Mouse (Mus musculus) cerebellum, adult 2 months (tissue): ENCODE results near the gene Sspn. TPM values are rescaled to one million over a fixed set of nuclear protein-coding genes. Genes with fewer than 3 reads are reported as not detected.

Experiments
- DNase-seq, 2 experiments: peaks; one replicate each; pipeline ENCODE4 v3.0.0; 2021
- H3K27ac ChIP-seq: fragments of 200-500 bp; 2 replicates; pipeline ENCODE4 v1.5.1; 2012; ENCODE audit warnings: low read length, control low read depth, inconsistent platforms; ENCODE audit not compliant: insufficient read depth
- H3K27me3 ChIP-seq: fragments of 200-500 bp; 2 replicates; pipeline ENCODE4 v1.6.1; 2012; ENCODE audit warnings: inconsistent platforms, mild to moderate bottlenecking, low read length, moderate library complexity; ENCODE audit not compliant: control insufficient read depth, insufficient read depth
- H3K4me1 ChIP-seq: fragments of 200-500 bp; 2 replicates; pipeline ENCODE4 v1.6.1; 2011; ENCODE audit warnings: low read length; ENCODE audit not compliant: control insufficient read depth, insufficient read depth
- H3K4me3 ChIP-seq: fragments of 200-500 bp; replicated peaks from 2 replicates; pipeline ENCODE3; 2011; ENCODE audit warnings: mild to moderate bottlenecking, low read depth, low read length, control low read depth; ENCODE audit not compliant: insufficient read depth
- CTCF ChIP-seq: fragments of 200-500 bp; IDR thresholded peaks from 2 replicates; pipeline ENCODE4 v1.5.1; 2011; ENCODE audit warnings: low read depth, mild to moderate bottlenecking, control low read depth, low read length, moderate library complexity, borderline replicate concordance; ENCODE audit not compliant: insufficient read depth
- POLR2A ChIP-seq: fragments of 200-500 bp; IDR thresholded peaks from 2 replicates; pipeline ENCODE4 v1.6.1; 2011; ENCODE audit warnings: low read length, control low read depth, borderline replicate concordance; ENCODE audit not compliant: insufficient read depth
- WGBS: fragments of 180-500 bp; shearing (Covaris S2); methylation state at CpG from one replicate; pipeline ENCODE4 v1.1.7; 2018; 5-methylcytosine and 5-hydroxymethylcytosine counted together
- polyA plus RNA-seq: library from polyadenylated mRNA; depleted of rRNA; stranded (reverse); fragments of >200 nt; gene quantifications from 2 replicates; pipeline ENCODE4 v1.2.3, GENCODE M21; 2012; rRNA removed

Gene Sspn
- polyA plus RNA-seq, 1 experiment: 7.1 TPM

DNA sequence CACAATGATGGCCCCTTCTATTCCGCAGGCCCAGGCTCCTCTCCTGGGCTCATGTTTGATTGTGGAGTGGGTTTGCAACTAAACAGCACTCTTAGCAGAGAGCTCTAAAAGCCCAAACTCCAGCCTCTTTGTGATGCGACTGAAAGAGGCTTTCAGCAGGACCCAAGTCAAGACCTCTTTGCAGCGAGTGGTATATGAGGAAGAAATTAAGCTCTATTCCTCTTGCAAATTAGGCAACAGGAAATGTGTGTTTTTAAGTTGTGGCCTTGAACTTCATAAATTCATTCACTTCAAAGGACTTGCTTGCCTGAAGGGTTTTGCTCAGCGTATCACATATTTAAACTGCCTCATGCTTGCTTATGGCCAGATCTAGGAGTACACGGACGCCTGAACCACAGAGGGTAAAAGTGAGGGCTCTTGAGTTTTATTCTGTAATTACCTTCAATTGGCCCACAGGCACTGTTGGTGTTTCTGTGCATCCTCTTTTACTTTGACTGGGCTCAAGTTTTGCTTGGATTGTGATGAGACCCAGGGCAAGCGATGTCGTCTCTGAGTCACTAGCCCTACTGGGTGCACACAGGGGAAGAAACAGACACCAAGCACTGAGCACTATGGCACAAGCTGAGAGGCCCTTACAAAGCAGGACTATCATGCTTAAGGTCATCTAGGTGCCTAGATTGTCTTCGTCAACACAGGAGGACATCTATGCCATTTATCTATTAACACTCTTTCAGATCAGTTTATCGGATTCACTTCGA lies 73.9 kb downstream of the Sspn start:
- no peak for TF ChIP-seq POLR2A
- no peak for TF ChIP-seq CTCF
- DNase-seq: no peak
- 96% methylated on average over 11 of the region's 11 CpGs for WGBS
- Histone ChIP-seq H3K27ac (no peak overlapping the region), H3K4me1 (peaks cover 23% of the 10 kb centered on the region), H3K27me3 (no peaks in the 10 kb centered on the region), H3K4me3 (no peak overlapping the region)

DNA sequence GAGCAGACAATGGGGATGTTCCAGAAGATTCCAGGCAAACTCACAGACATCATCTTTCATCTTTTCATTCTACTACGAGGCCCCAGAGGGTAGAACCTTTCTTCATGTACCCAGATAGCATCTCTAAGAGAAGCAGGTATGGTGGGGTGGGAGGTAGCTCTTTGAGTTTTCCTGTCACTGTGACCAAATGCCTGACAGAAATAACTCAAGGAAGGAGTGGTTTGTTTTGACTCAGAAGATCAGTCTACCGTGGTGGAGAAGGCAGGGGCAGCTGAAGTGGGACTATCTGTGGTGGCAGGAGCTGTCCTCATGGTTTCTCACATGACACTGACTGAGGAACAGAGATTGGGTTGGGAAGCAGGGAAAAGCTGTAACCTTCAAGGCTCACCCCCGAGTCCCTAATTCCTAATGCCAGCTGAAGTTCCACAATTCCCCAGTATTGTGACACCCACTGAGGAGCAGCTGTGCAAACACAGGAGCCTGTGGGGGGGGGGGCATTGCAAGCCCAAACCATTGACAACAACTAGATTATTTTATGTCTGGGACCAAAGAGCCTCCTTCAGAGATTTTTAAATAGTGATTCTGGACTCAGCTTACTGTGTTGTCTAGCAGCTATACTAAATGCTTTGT lies 74.6 kb downstream of the Sspn start:
- TF ChIP-seq CTCF: no peak
- no peak for TF ChIP-seq POLR2A
- Histone ChIP-seq H3K4me1 (peaks cover 30% of the 10 kb centered on the region), H3K27me3 (no peaks in the 10 kb centered on the region), H3K4me3 (no peak overlapping the region), H3K27ac (no peak overlapping the region)
- 71% methylated on average over 3 of the region's 3 CpGs for WGBS
- no peak for DNase-seq

DNA sequence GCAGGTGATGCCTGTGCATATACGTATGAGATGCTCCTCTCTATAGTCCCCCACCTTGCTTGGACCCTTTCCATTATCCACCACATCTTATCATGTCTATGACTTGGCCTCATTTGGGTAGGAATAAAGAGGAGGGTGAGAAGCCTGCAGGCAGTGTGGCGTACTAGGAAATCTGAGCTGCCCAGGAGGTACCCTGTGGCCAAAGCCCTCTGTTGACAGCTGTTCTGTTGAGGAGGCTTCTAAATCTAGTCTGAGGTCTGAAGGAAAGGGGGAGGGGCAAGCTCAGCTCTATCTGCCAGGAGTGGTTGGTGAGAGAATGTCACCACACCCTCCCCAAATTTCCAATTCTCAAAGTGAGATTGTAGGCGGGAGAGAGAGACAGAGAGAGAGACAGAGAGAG lies 75.3 kb downstream of the Sspn start:
- DNase-seq: no peak
- TF ChIP-seq POLR2A (no peak), CTCF (no peak)
- H3K27me3 ChIP-seq: no peaks in the 10 kb centered on the region
- H3K4me1 ChIP-seq: peaks cover 30% of the 10 kb centered on the region
- no peak overlapping the region for H3K27ac ChIP-seq
- 89% methylated on average over 3 of the region's 3 CpGs for WGBS
- no peak overlapping the region for H3K4me3 ChIP-seq

DNA sequence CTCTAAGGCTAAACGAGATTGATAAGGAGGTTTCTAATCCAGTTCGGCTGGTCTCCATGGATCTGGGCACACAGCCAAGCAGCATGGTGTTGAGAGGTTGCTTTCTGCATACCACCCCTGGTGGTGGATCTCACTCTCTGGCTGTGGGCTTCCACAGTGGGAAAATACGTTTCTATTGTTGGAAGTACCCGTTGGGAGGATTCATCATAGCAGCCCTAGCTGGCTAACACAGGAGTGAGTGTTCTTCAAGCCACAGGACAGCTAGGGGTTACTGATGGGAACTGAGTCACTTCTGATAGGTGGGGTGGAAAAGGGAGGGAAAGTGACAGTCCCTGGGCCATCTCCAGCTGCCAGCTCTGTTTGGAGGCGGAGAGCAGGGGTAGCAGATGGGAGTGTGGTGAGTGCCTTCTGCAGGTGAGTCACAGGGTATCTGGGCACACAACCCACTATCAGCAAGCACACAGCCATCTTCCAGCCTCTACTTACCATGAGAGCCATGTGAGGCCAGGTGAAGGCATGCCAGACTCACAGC lies 77.1 kb downstream of the Sspn start:
- WGBS: 33% methylated on average over 5 of the region's 5 CpGs

DNA sequence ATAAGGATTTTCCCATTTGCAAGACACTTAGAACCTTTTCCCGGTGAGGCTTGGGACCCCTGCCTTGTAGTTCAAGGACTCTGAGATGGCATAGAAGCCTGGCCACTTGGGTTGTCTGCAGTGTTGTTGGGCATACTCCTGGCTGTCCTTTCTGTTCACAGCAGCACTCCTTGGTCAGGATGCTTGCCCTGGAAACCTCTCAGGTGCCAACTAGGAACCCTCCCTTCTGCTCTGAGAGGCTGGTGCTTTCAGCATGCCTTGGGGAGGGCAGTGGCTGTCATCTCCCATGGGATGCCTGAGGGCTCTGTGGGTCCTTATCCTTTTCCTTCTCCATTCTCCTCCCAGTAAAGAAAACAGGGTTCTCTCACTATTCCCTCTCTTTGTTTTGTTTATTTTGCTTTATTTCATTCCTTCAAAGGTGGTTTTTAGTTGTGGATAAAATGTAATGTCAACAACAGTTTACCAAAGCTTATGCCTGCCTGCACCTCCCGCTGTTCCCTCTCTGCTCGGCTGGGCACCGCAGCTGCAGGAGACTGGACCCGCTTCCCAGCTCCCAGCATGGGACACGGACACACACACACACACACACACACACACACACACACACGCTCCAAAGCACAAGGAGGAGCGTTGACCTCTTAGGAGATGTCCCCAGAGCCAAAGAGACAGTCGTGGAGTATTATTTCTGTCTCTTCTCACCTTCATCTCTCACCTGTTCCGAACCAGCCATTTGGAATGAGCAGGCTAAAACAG lies 77.9 kb downstream of the Sspn start:
- 37% methylated on average over 10 of the region's 10 CpGs for WGBS
- peak overlapping the region; percentile 51; the same call in 1 of the 2 replicates for H3K27ac ChIP-seq
- peak; percentile 25 to 43 for DNase-seq
- no peak for TF ChIP-seq CTCF
- no peak for TF ChIP-seq POLR2A
- peaks cover 30% of the 10 kb centered on the region for H3K4me1 ChIP-seq
- no peaks in the 10 kb centered on the region for H3K27me3 ChIP-seq
- no peak overlapping the region for H3K4me3 ChIP-seq

More for the DNA sequence above, 77.1 kb downstream of the Sspn start:
- peak; percentile 53 to 77 for DNase-seq
- Histone ChIP-seq H3K27ac (no peak overlapping the region), H3K4me1 (peaks cover 30% of the 10 kb centered on the region), H3K4me3 (no peak overlapping the region), H3K27me3 (no peaks in the 10 kb centered on the region)
- no peak for TF ChIP-seq POLR2A
- no peak for TF ChIP-seq CTCF

DNA sequence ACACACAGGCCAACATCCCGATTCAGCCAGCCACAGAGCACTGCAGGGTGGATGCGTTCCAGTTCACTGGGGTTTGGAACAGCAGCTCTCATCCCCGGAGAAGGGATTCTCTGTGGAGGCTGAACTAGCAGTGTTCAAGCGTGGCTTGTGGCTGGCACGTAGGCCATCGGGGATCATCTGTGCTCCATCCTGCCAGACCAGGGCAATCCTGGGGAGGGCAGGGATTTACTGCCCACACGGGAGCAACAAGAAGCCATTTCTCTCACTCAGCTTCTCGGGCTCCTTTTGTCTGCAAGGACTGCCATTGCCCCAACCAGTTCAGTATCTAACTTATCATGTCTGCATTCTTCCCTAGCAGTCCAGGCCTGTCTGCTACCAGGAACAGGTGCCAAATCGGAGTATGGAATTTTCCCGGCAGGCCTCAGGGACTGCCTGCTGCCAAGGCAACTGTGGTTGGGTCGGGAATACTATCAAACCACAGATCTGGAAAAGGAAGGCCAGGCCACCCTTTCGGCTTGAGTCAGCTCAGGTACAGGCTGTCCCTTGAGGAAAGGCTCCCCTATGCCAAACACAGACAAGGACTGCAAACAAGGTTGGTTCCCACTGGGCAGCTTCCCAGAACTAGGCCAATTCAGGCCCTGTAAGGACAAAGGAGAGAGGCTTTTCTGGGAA lies 78.8 kb downstream of the Sspn start:
- peak overlapping the region; percentile 51 for H3K27ac ChIP-seq
- H3K4me3 ChIP-seq: no peak overlapping the region
- H3K27me3 ChIP-seq: no peaks in the 10 kb centered on the region
- 25% methylated on average over 12 of the region's 12 CpGs for WGBS
- TF ChIP-seq POLR2A (no peak), CTCF (no peak)
- peaks cover 30% of the 10 kb centered on the region for H3K4me1 ChIP-seq
- peak; percentile 62 to 66 for DNase-seq

DNA sequence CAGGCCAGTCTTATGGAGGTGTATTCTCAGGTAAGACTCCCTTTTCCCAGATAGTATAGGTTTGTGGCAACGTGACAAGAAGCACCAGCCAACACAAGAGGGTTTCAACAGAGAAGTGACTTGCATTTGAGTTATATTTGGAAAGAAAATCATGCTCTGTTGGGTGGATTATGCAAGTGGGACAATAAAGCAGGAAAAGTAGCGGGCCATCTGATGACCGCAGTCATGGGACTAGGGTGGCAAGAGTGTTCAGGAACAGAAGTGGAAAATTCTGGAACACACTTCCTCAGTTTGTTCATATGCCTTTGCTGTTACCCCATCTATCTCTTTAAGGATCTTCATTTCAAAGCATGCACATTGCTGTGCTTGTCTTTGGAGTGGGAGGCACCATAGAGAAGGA lies 82.9 kb downstream of the Sspn start:
- DNase-seq: no peak
- TF ChIP-seq POLR2A: no peak
- TF ChIP-seq CTCF: no peak
- WGBS: 97% methylated on average over 3 of the region's 3 CpGs

More for the DNA sequence above, 82.9 kb downstream of the Sspn start:
- Histone ChIP-seq H3K4me3 (no peak overlapping the region), H3K4me1 (peaks cover 17% of the 10 kb centered on the region), H3K27me3 (no peaks in the 10 kb centered on the region), H3K27ac (no peak overlapping the region)

Other genes with a start within 250 kb of the Sspn start
- gene Rassf8, start 184.9 kb upstream of the Sspn start, polyA plus RNA-seq: 31.2 and 38.1 TPM in 2 replicates
- gene Bhlhe41, start 66.1 kb upstream of the Sspn start, polyA plus RNA-seq: 33.9 and 35.0 TPM in 2 replicates